Mouse (Mus musculus): Measurements from ENCODE around the gene Nans.

Gene Nans

GRCm38 (mm10) chr4:46485696-46486417 is 3.2 kb upstream of the Nans start:
- peak; percentile 82 to 86 for DNase-seq (ENCODE audit: low spot score in 2 of 2)

- peak; percentile 80 to 86 for DNase-seq (ENCODE audit: low spot score in 2 of 2)
Measured at GRCm38 (mm10) chr4:46487348-46487747, 1.7 kb upstream of the Nans start.

- DNase-seq (ENCODE audit: low spot score in 2 of 2) = no peak
Measured at GRCm38 (mm10) chr4:46493071-46493470, 4.0 kb downstream of the Nans start.

GRCm38 (mm10) chr4:46495543-46495942 is 6.5 kb downstream of the Nans start:
- DNase-seq (ENCODE audit: low spot score in 2 of 2) = no peak

- DNase-seq (ENCODE audit: low spot score in 2 of 2) = peak; percentile 53 to 70
Measured at GRCm38 (mm10) chr4:46497286-46497892, 8.3 kb downstream of the Nans start.

GRCm38 (mm10) chr4:46498511-46498910 is 9.5 kb downstream of the Nans start:
- DNase-seq (ENCODE audit: low spot score in 2 of 2) = no peak

- no peak for DNase-seq (ENCODE audit: low spot score in 2 of 2)
Measured at GRCm38 (mm10) chr4:46498976-46499375, 9.9 kb downstream of the Nans start.

GRCm38 (mm10) chr4:46502606-46503502 is 13.8 kb downstream of the Nans start:
- DNase-seq (ENCODE audit: low spot score in 2 of 2) = no peak

GRCm38 (mm10) chr4:46503881-46504280 is 14.8 kb downstream of the Nans start:
- DNase-seq (ENCODE audit: low spot score in 2 of 2) = no peak

- DNase-seq (ENCODE audit: low spot score in 2 of 2) = no peak
Measured at GRCm38 (mm10) chr4:46505361-46506057, 16.5 kb downstream of the Nans start.

GRCm38 (mm10) chr4:46506801-46507610 is 18.0 kb downstream of the Nans start:
- peak; percentile 93 to 95 for DNase-seq (ENCODE audit: low spot score in 2 of 2)

GRCm38 (mm10) chr4:46507736-46508460 is 18.9 kb downstream of the Nans start:
- DNase-seq (ENCODE audit: low spot score in 2 of 2) = peak; percentile 53 to 78

- no peak for DNase-seq (ENCODE audit: low spot score in 2 of 2)
Measured at GRCm38 (mm10) chr4:46520491-46520890, 31.4 kb downstream of the Nans start.

- DNase-seq (ENCODE audit: low spot score in 2 of 2) = no peak
Measured at GRCm38 (mm10) chr4:46521457-46521856, 32.4 kb downstream of the Nans start.

GRCm38 (mm10) chr4:46523324-46523723 is 34.3 kb downstream of the Nans start:
- no peak for DNase-seq (ENCODE audit: low spot score in 2 of 2)

GRCm38 (mm10) chr4:46526226-46526625 is 37.2 kb downstream of the Nans start:
- no peak for DNase-seq (ENCODE audit: low spot score in 2 of 2)

- DNase-seq (ENCODE audit: low spot score in 2 of 2) = no peak
Measured at GRCm38 (mm10) chr4:46526798-46527557, 37.9 kb downstream of the Nans start.

GRCm38 (mm10) chr4:46527558-46527926 is 38.5 kb downstream of the Nans start:
- DNase-seq (ENCODE audit: low spot score in 2 of 2) = peak; percentile 13 to 21

GRCm38 (mm10) chr4:46529722-46530121 is 40.7 kb downstream of the Nans start:
- DNase-seq (ENCODE audit: low spot score in 2 of 2) = no peak

- no peak for DNase-seq (ENCODE audit: low spot score in 2 of 2)
Measured at GRCm38 (mm10) chr4:46532511-46532910, 43.5 kb downstream of the Nans start.
